Mouse (Mus musculus) frontal cortex, adult (tissue): ENCODE data around the gene Nicn1.
"Not testable (repeated sequence)": the region's sequence is repeated elsewhere in the genome, so short reads cannot be mapped to it uniquely, and the experiment has no call there.

Experiments
- ATAC-seq: cut with Nextera tagmentation; 2 replicates; pipeline ENCODE4 v1.9.2; 2017; ENCODE audit warnings: mild to moderate bottlenecking, moderate library complexity, mixed read lengths; ENCODE audit not compliant: low TSS enrichment

Gene Nicn1

DNA sequence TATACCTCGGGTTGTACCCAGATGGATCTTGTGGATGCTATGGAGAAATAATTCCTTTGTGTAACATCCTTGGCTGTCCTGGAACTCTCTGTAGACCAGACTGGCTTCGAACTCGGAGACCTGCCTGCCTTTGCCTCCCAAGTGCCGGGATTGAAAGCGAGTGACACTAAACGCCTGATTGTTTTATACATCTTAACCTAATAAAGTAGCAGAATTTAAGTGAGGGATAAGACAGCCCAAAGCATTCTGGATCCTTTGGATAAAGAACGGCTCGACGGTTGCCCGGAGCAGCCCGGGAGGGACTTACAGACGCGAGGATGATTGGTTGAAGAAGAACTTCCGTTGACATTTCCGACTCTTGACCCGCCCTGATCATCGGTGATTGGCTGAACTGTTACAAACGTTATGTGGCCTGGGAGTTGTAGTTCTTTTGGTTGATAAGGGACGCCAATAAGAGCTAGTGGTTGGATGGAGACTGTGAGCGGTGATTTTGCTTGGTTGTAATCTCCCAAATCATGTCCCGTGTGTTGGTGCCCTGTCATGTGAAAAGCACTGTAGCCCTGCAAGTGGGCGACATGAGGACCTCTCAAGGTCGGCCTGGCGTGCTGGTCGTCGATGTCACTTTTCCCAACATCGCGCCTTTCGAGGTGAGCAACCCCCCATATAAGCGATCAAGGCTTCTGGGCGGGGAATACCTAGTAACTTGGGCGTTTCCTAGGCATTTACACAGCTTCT lies at the start of gene Nicn1:
Nicn1 (plus strand) TSS at position 414 of the 735 bp plus-strand sequence.
- peak; percentile 98 for ATAC-seq

GRCm38 (mm10) chr9:108244540-108244939 lies 45.7 kb upstream of the Nicn1 start:
- ATAC-seq: no peak

- ATAC-seq: no peak
These were observed 45.2 kb upstream of the Nicn1 start for GRCm38 (mm10) chr9:108244984-108245383.

- ATAC-seq: no peak
These were observed 41.3 kb upstream of the Nicn1 start for GRCm38 (mm10) chr9:108248957-108249356.

GRCm38 (mm10) chr9:108251877-108252276 lies 38.4 kb upstream of the Nicn1 start:
- ATAC-seq: no peak

- no peak for ATAC-seq
These were observed 37.5 kb upstream of the Nicn1 start for GRCm38 (mm10) chr9:108252766-108253165.

DNA sequence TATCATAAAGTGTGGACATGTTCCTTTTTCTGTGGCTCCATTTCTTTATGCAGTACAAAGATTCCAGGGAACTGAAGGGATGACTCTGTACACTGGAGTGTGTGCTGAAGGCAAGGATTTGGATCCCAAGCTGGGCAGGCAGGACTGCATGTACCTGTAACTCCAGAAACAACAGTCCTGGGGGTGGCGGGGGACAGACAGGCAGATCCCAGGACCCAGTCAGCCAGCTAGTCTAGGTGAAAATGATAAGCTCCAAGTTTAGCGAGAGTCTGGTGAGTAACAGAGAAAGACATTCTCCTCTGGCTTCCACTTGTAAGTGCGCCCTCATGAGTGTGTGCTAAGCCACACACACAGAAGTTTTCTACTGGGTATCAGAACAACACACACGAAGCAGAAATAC lies 29.7 kb upstream of the Nicn1 start:
- no peak for ATAC-seq

- no peak for ATAC-seq
These were observed 28.4 kb upstream of the Nicn1 start for GRCm38 (mm10) chr9:108261865-108262264.

- ATAC-seq: no peak
These were observed 27.7 kb upstream of the Nicn1 start for GRCm38 (mm10) chr9:108262494-108263049.

DNA sequence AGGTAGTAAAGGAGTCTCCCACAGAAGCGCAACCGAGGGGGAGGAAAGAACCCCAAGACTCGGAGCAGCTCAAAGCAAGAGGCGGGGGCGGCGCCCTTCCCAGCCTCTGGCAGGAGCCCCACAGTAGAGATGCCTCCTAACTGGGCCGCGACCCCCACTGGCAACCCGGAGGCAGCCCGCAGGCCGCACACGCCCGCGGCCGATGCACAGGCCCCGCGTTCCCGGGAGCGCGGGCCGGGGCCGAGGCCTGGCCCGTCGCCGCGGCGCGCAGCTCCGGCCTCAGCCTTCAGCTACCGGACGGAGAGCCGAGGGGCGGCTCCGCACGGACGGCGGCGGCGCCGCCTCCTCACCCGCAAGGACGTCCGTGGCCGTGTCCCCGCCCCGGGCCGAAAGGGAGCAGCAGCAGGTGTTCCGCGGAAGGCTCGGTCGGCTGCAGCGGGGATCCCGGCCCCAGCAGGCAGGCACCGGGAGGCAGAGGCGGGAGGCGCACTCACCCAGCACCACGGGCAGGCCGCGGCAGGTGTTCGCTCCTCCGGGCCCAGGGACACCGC lies 27.0 kb upstream of the Nicn1 start:
- ATAC-seq: peak; percentile 36

DNA sequence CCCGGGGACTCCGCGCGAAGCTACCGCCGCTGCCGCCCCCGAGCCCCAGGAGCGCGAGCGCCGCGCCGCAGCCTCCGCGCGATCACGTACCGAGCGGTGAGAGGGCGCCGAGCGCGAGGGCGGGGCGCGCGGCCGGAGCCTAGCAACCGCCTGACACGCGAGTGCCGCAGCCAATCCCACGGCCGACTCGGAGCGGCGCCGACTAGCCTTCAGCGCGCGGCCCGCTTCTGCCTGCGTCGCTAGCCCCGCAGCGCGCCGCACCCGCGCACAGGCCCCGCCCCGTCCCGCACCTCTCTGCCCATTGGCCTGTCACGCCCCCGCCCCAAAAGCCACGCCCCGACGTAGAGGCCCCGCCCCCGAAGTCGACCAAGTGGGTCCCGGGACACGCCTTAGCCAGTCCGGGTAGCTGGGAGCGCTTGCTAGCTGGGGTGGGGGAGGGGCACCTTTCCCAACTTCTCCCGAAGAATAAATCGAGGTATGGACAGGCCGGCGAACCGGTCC lies 26.5 kb upstream of the Nicn1 start, which contains the start of gene Dag1:
Dag1 (minus strand) TSS at position 269 of the 501 bp plus-strand sequence.
- peak; percentile 96 for ATAC-seq

- ATAC-seq: no peak; the same call in 1 of the 2 replicates
These were observed 25.9 kb upstream of the Nicn1 start for GRCm38 (mm10) chr9:108264191-108264921.

DNA sequence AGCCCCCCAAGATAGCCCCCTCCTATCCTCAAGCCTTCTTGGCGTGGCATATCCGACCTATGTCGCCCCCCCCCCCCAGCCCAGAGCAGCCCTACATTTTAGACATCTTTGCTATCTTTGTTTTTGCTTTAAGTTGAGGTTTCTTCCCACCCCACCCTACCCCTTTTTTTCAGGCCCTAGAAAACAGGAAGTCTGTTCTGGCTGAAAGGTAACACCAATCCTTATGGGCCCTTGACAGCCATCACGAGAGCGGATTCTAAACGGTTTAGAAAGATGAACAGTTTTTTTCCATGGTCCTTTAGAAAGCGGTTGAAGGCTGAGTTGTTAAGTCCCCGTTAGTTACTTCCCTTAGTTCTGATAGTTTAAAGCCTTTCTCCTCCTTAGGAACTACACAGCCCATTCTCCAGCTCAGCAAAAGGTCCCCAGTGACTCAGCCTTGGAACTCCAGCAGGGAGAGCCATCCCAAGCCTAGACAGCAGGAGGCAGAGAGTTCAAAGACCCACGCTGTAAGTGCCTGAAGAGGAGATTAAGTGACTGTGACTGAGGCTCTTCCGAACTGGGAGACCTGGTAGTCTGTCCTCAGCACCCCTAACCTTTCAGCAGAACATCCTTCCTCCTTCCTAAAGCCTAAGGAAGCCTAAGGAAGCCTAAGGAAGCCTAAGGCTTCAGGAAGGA lies 23.8 kb upstream of the Nicn1 start:
- no peak for ATAC-seq

- ATAC-seq: no peak
These were observed 22.5 kb upstream of the Nicn1 start for GRCm38 (mm10) chr9:108267691-108268090.

- ATAC-seq: not testable (repeated sequence)
These were observed 21.5 kb upstream of the Nicn1 start for GRCm38 (mm10) chr9:108268701-108269100.

- ATAC-seq: no peak
These were observed 18.3 kb upstream of the Nicn1 start for GRCm38 (mm10) chr9:108271941-108272340.

GRCm38 (mm10) chr9:108272691-108273090 lies 17.5 kb upstream of the Nicn1 start:
- ATAC-seq: no peak

- no peak for ATAC-seq
These were observed 16.7 kb upstream of the Nicn1 start for GRCm38 (mm10) chr9:108273485-108273884.

GRCm38 (mm10) chr9:108274476-108275330 lies 15.5 kb upstream of the Nicn1 start:
- no peak for ATAC-seq

- ATAC-seq: no peak
These were observed 14.9 kb upstream of the Nicn1 start for GRCm38 (mm10) chr9:108275331-108275659.
